Mouse (Mus musculus) kidney, embryonic 14.5 days (tissue): ENCODE data around the gene Gm3055. TPM values are rescaled to one million over a fixed set of nuclear protein-coding genes. Genes with fewer than 3 reads are reported as not detected.
A peak's percentile ranks its signal among the peaks of the same experiment; 100 is the strongest.
"Not testable (repeated sequence)": the region's sequence is repeated elsewhere in the genome, so short reads cannot be mapped to it uniquely, and the experiment has no call there.

Experiments used
- ATAC-seq: fragments of 200-750 bp; cut with Nextera tagmentation; 2 replicates; pipeline ENCODE4 v1.8.0; 2017; ENCODE audit warnings: moderate number of reproducible peaks, mild to moderate bottlenecking, moderate TSS enrichment, moderate library complexity; ENCODE audit not compliant: low FRiP score, low TSS enrichment
- H3K27ac ChIP-seq: fragments of 300-500 bp; sonication (generic); 2 replicates; pipeline ENCODE4 v1.5.1; 2014; ENCODE audit warnings: low read depth, mild to moderate bottlenecking, low read length, moderate library complexity, mixed read lengths
- H3K27me3 ChIP-seq: fragments of 300-500 bp; sonication (generic); 2 replicates; pipeline ENCODE4 v1.6.1; 2014; ENCODE audit warnings: mild to moderate bottlenecking, low read length; ENCODE audit not compliant: control insufficient read depth, insufficient read depth
- H3K36me3 ChIP-seq: fragments of 300-500 bp; sonication (generic); 2 replicates; pipeline ENCODE4 v1.6.1; 2014; ENCODE audit warnings: low read length, mixed read lengths; ENCODE audit not compliant: control insufficient read depth, insufficient read depth
- H3K4me1 ChIP-seq: fragments of 300-500 bp; sonication (generic); 2 replicates; pipeline ENCODE4 v1.6.1; 2014; ENCODE audit warnings: low read length, mixed read lengths; ENCODE audit not compliant: control insufficient read depth, insufficient read depth
- H3K4me2 ChIP-seq: fragments of 300-500 bp; sonication (generic); replicated peaks from 2 replicates; pipeline ENCODE4 v1.6.1; 2014; ENCODE audit warnings: low read depth, mild to moderate bottlenecking, low read length
- H3K4me3 ChIP-seq: fragments of 300-500 bp; sonication (generic); 2 replicates; pipeline ENCODE4 v1.5.1; 2014; ENCODE audit warnings: mild to moderate bottlenecking, low read length
- H3K9ac ChIP-seq: fragments of 300-500 bp; sonication (generic); 2 replicates; pipeline ENCODE4 v1.6.1; 2014; ENCODE audit warnings: low read depth, mild to moderate bottlenecking, low read length, moderate library complexity
- H3K9me3 ChIP-seq: fragments of 300-500 bp; sonication (generic); 2 replicates; pipeline ENCODE4 v1.6.1; 2016; ENCODE audit warnings: low read length; ENCODE audit not compliant: control insufficient read depth
- WGBS: fragments of 180-500 bp; shearing (Covaris S2); extraction: QIAGEN DNeasy Blood & Tissue Kit; methylation state at CpG from one replicate; pipeline ENCODE4 v1.1.7; 2014; 5-methylcytosine and 5-hydroxymethylcytosine counted together
- polyA plus RNA-seq: library from polyadenylated mRNA; unstranded; fragments of >200 nt; fragmentation: Nextera tagmentation; extraction: Ambion mirVana; gene quantifications from 2 replicates; pipeline ENCODE4 v1.2.1, GENCODE M21; 2014

The Gm3055 gene
- 13.6 TPM in 2 replicates for polyA plus RNA-seq

GRCm38 (mm10) chr10:81770506-81771403, at the start of gene Gm3055:
Gene Gm3055 (minus strand): TSS chr10:81771161.
- WGBS, result no CpG with 5 or more reads among the region's 43 CpGs
- not testable (repeated sequence) for H3K4me1 ChIP-seq, H3K4me3 ChIP-seq, H3K4me2 ChIP-seq, H3K36me3 ChIP-seq, H3K27me3 ChIP-seq, H3K27ac ChIP-seq, H3K9me3 ChIP-seq, H3K9ac ChIP-seq
- peak; percentile 99 for ATAC-seq

GRCm38 (mm10) chr10:81811899-81812298, 40.9 kb upstream of the Gm3055 start, which contains the start of gene Gm4767:
Gene Gm4767 (plus strand): TSS chr10:81812186.
- H3K4me2 ChIP-seq, result 0 out of 2 replicates have a peak within 1 kb of the TSS, but pooled peaks have one; percentile 10
- H3K4me1 ChIP-seq, H3K27me3 ChIP-seq, H3K9ac ChIP-seq, H3K36me3 ChIP-seq, H3K4me3 ChIP-seq, H3K9me3 ChIP-seq, H3K27ac ChIP-seq: not testable (repeated sequence)
- 30% methylated on average over 9 of the region's 20 CpGs for WGBS
- ATAC-seq, result 0 out of 2 replicates have a peak, but pooled peaks have one; percentile 75

- H3K36me3 ChIP-seq, H3K27me3 ChIP-seq, H3K4me3 ChIP-seq, H3K4me1 ChIP-seq, H3K27ac ChIP-seq, H3K4me2 ChIP-seq, H3K9ac ChIP-seq, H3K9me3 ChIP-seq: not testable (repeated sequence)
- peak; percentile 41 for ATAC-seq
- no CpG with 5 or more reads among the region's 3 CpGs for WGBS
Measured at GRCm38 (mm10) chr10:81771404-81771777, 430 bp upstream of the Gm3055 start.

GRCm38 (mm10) chr10:81704531-81705301, 66.2 kb downstream of the Gm3055 start, which contains the start of gene Zfp433:
Gene Zfp433 (plus strand): TSS chr10:81704825.
- no CpG with 5 or more reads among the region's 46 CpGs for WGBS
- ATAC-seq, result peak; percentile 100
- H3K27ac ChIP-seq, H3K9me3 ChIP-seq, H3K4me2 ChIP-seq, H3K27me3 ChIP-seq, H3K9ac ChIP-seq, H3K4me1 ChIP-seq, H3K36me3 ChIP-seq, H3K4me3 ChIP-seq: not testable (repeated sequence)

Other genes starting within 250 kb of the Gm3055 start
- 0.23 and 0.60 TPM in 2 replicates for gene Gna15, start 246.9 kb downstream of the Gm3055 start, polyA plus RNA-seq
- gene Gna11, start 226.0 kb downstream of the Gm3055 start, polyA plus RNA-seq, result 77.7 and 89.2 TPM in 2 replicates
- gene Aes, start 211.7 kb downstream of the Gm3055 start, polyA plus RNA-seq, result 408 and 609 TPM in 2 replicates
- gene Tle2, start 196.6 kb downstream of the Gm3055 start, polyA plus RNA-seq, result 29.3 and 30.4 TPM in 2 replicates
- 12.6 and 15.5 TPM in 2 replicates for gene Tle6, start 170.1 kb downstream of the Gm3055 start, polyA plus RNA-seq
- gene BC025920, start 164.9 kb downstream of the Gm3055 start, polyA plus RNA-seq, result 0.84 and 0.86 TPM in 2 replicates
- gene Sirt6, start 143.4 kb downstream of the Gm3055 start, polyA plus RNA-seq, result 39.9 and 40.7 TPM in 2 replicates
- gene Ankrd24, start 142.6 kb downstream of the Gm3055 start, polyA plus RNA-seq, result 11.3 and 18.5 TPM in 2 replicates
- 5.3 and 6.4 TPM in 2 replicates for gene Gm10778, start 122.1 kb downstream of the Gm3055 start, polyA plus RNA-seq
- 18.9 and 19.8 TPM in 2 replicates for gene Zfp433, start 66.3 kb downstream of the Gm3055 start, polyA plus RNA-seq
- gene Gm4767, start 41.0 kb upstream of the Gm3055 start, polyA plus RNA-seq, result 3.3 and 4.7 TPM in 2 replicates
- gene Gm32687, start 92.8 kb upstream of the Gm3055 start, polyA plus RNA-seq, result 12.2 and 13.0 TPM in 2 replicates
- gene Zfp781, start 159.3 kb upstream of the Gm3055 start, polyA plus RNA-seq, result 6.2 and 8.0 TPM in 2 replicates